Mouse (Mus musculus): ENCODE data around the gene Arl13b.

The Arl13b gene

GRCm38 (mm10) chr16:62845341-62845740, 1.5 kb downstream of the Arl13b start:
- Histone ChIP-seq H3K27me3 (ENCODE audit: control insufficient read depth, insufficient read depth, low read length, poor library complexity, severe bottlenecking) (no peaks in the 10 kb centered on the region), H3K36me3 (ENCODE audit: control insufficient read depth, insufficient read depth, low read length, poor library complexity, severe bottlenecking) (no peaks in the 10 kb centered on the region)
- no peak for DNase-seq (ENCODE audit: low read depth, low spot score)

GRCm38 (mm10) chr16:62834016-62834735, 12.7 kb downstream of the Arl13b start:
- H3K27me3 ChIP-seq (ENCODE audit: control insufficient read depth, insufficient read depth, low read length, poor library complexity, severe bottlenecking): no peaks in the 10 kb centered on the region; the same call in 1 of the 2 replicates
- peak; percentile 59 for DNase-seq (ENCODE audit: low read depth, low spot score)
- H3K36me3 ChIP-seq (ENCODE audit: control insufficient read depth, insufficient read depth, low read length, poor library complexity, severe bottlenecking): no peaks in the 10 kb centered on the region

- Histone ChIP-seq H3K36me3 (ENCODE audit: control insufficient read depth, insufficient read depth, low read length, poor library complexity, severe bottlenecking) (no peaks in the 10 kb centered on the region), H3K27me3 (ENCODE audit: control insufficient read depth, insufficient read depth, low read length, poor library complexity, severe bottlenecking) (no peaks in the 10 kb centered on the region; the same call in 1 of the 2 replicates)
- peak; percentile 80 for DNase-seq (ENCODE audit: low read depth, low spot score)
These were observed 14.4 kb downstream of the Arl13b start for GRCm38 (mm10) chr16:62832481-62832880.

- H3K36me3 ChIP-seq (ENCODE audit: control insufficient read depth, insufficient read depth, low read length, poor library complexity, severe bottlenecking): no peaks in the 10 kb centered on the region
- H3K27me3 ChIP-seq (ENCODE audit: control insufficient read depth, insufficient read depth, low read length, poor library complexity, severe bottlenecking): no peaks in the 10 kb centered on the region; the same call in 1 of the 2 replicates
- DNase-seq (ENCODE audit: low read depth, low spot score): no peak
These were observed 14.8 kb downstream of the Arl13b start for GRCm38 (mm10) chr16:62832027-62832426.

- no peaks in the 10 kb centered on the region for H3K36me3 ChIP-seq (ENCODE audit: control insufficient read depth, insufficient read depth, low read length, poor library complexity, severe bottlenecking)
- peak; percentile 70 for DNase-seq (ENCODE audit: low read depth, low spot score)
- no peaks in the 10 kb centered on the region for H3K27me3 ChIP-seq (ENCODE audit: control insufficient read depth, insufficient read depth, low read length, poor library complexity, severe bottlenecking)
These were observed 20.5 kb downstream of the Arl13b start for GRCm38 (mm10) chr16:62826156-62827001.

- DNase-seq (ENCODE audit: low read depth, low spot score): no peak
- H3K27me3 ChIP-seq (ENCODE audit: control insufficient read depth, insufficient read depth, low read length, poor library complexity, severe bottlenecking): no peaks in the 10 kb centered on the region
- 0 out of 2 replicates have a peak, but pooled peaks cover 1% of the 10 kb centered on the region for H3K36me3 ChIP-seq (ENCODE audit: control insufficient read depth, insufficient read depth, low read length, poor library complexity, severe bottlenecking)
These were observed 24.4 kb downstream of the Arl13b start for GRCm38 (mm10) chr16:62822472-62822871.

- no peaks in the 10 kb centered on the region for H3K27me3 ChIP-seq (ENCODE audit: control insufficient read depth, insufficient read depth, low read length, poor library complexity, severe bottlenecking)
- 0 out of 2 replicates have a peak, but pooled peaks cover 1% of the 10 kb centered on the region for H3K36me3 ChIP-seq (ENCODE audit: control insufficient read depth, insufficient read depth, low read length, poor library complexity, severe bottlenecking)
- no peak for DNase-seq (ENCODE audit: low read depth, low spot score)
These were observed 32.3 kb downstream of the Arl13b start, which contains the start of gene Stx19 for GRCm38 (mm10) chr16:62814491-62814890. Gene Stx19 (plus strand): TSS chr16:62814676.

GRCm38 (mm10) chr16:62813790-62814189, 33.0 kb downstream of the Arl13b start:
- Histone ChIP-seq H3K36me3 (ENCODE audit: control insufficient read depth, insufficient read depth, low read length, poor library complexity, severe bottlenecking) (0 out of 2 replicates have a peak, but pooled peaks cover 1% of the 10 kb centered on the region), H3K27me3 (ENCODE audit: control insufficient read depth, insufficient read depth, low read length, poor library complexity, severe bottlenecking) (no peaks in the 10 kb centered on the region)
- DNase-seq (ENCODE audit: low read depth, low spot score): no peak

GRCm38 (mm10) chr16:62810855-62811254, 36.0 kb downstream of the Arl13b start:
- DNase-seq (ENCODE audit: low read depth, low spot score): no peak
- Histone ChIP-seq H3K27me3 (ENCODE audit: control insufficient read depth, insufficient read depth, low read length, poor library complexity, severe bottlenecking) (no peaks in the 10 kb centered on the region), H3K36me3 (ENCODE audit: control insufficient read depth, insufficient read depth, low read length, poor library complexity, severe bottlenecking) (no peaks in the 10 kb centered on the region)

GRCm38 (mm10) chr16:62807249-62807979, 39.4 kb downstream of the Arl13b start:
- Histone ChIP-seq H3K36me3 (ENCODE audit: control insufficient read depth, insufficient read depth, low read length, poor library complexity, severe bottlenecking) (peaks cover 8% of the 10 kb centered on the region; the same call in 1 of the 2 replicates), H3K27me3 (ENCODE audit: control insufficient read depth, insufficient read depth, low read length, poor library complexity, severe bottlenecking) (no peaks in the 10 kb centered on the region)
- DNase-seq (ENCODE audit: low read depth, low spot score): no peak

- no peak for DNase-seq (ENCODE audit: low read depth, low spot score)
- H3K27me3 ChIP-seq (ENCODE audit: control insufficient read depth, insufficient read depth, low read length, poor library complexity, severe bottlenecking): no peaks in the 10 kb centered on the region
- H3K36me3 ChIP-seq (ENCODE audit: control insufficient read depth, insufficient read depth, low read length, poor library complexity, severe bottlenecking): peaks cover 8% of the 10 kb centered on the region; the same call in 1 of the 2 replicates
These were observed 42.2 kb downstream of the Arl13b start for GRCm38 (mm10) chr16:62804621-62805020.

- Histone ChIP-seq H3K36me3 (ENCODE audit: control insufficient read depth, insufficient read depth, low read length, poor library complexity, severe bottlenecking) (0 out of 2 replicates have a peak, but pooled peaks cover 4% of the 10 kb centered on the region), H3K27me3 (ENCODE audit: control insufficient read depth, insufficient read depth, low read length, poor library complexity, severe bottlenecking) (no peaks in the 10 kb centered on the region)
- no peak for DNase-seq (ENCODE audit: low read depth, low spot score)
These were observed 47.0 kb downstream of the Arl13b start for GRCm38 (mm10) chr16:62799839-62800238.

GRCm38 (mm10) chr16:62799426-62799825, 47.4 kb downstream of the Arl13b start:
- DNase-seq (ENCODE audit: low read depth, low spot score): no peak
- 0 out of 2 replicates have a peak, but pooled peaks cover 2% of the 10 kb centered on the region for H3K36me3 ChIP-seq (ENCODE audit: control insufficient read depth, insufficient read depth, low read length, poor library complexity, severe bottlenecking)
- H3K27me3 ChIP-seq (ENCODE audit: control insufficient read depth, insufficient read depth, low read length, poor library complexity, severe bottlenecking): no peaks in the 10 kb centered on the region

GRCm38 (mm10) chr16:62798808-62799207, 48.0 kb downstream of the Arl13b start:
- Histone ChIP-seq H3K36me3 (ENCODE audit: control insufficient read depth, insufficient read depth, low read length, poor library complexity, severe bottlenecking) (no peaks in the 10 kb centered on the region), H3K27me3 (ENCODE audit: control insufficient read depth, insufficient read depth, low read length, poor library complexity, severe bottlenecking) (no peaks in the 10 kb centered on the region)
- no peak for DNase-seq (ENCODE audit: low read depth, low spot score)
